Mouse (Mus musculus) E14TG2a.4 (cell line): ENCODE data around the gene Zbtb20.

Experiments
- CTCF ChIP-seq: conservative IDR thresholded peaks from 2 replicates; pipeline ENCODE4 v1.5.1; 2014; ENCODE audit warnings: low read length
- NANOG ChIP-seq: IDR thresholded peaks from 2 replicates; pipeline ENCODE4 v1.6.1; 2014; ENCODE audit warnings: borderline replicate concordance, low read length, mixed read lengths
- POU5F1 ChIP-seq: IDR thresholded peaks from 2 replicates; pipeline ENCODE4 v1.6.1; 2014; ENCODE audit warnings: low read length, borderline replicate concordance

DNA sequence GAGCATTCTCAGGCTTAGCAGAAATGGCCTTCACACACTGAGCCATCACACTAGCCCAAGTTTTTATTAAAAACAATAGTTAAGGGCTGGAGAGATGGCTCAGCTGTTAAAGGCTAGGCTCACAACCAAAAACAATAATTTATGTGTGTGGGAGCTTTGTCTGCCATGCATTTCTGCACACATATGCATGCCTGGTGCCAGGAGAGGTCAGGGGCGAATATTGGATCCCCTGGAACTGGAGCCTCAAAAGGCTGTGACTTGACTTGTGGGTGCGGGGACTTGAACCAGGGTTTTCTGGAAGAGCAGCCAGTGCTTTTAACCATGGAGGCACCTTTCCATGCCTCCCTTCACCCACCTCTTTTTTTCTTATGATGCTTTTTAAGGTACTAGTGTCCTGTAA, 685.6 kb downstream of the Zbtb20 start:
- TF ChIP-seq CTCF (no peak), POU5F1 (no peak), NANOG (no peak)
